Comparison of ENCODE assay signal across 10 mouse cellular contexts in the genomic region with DNA sequence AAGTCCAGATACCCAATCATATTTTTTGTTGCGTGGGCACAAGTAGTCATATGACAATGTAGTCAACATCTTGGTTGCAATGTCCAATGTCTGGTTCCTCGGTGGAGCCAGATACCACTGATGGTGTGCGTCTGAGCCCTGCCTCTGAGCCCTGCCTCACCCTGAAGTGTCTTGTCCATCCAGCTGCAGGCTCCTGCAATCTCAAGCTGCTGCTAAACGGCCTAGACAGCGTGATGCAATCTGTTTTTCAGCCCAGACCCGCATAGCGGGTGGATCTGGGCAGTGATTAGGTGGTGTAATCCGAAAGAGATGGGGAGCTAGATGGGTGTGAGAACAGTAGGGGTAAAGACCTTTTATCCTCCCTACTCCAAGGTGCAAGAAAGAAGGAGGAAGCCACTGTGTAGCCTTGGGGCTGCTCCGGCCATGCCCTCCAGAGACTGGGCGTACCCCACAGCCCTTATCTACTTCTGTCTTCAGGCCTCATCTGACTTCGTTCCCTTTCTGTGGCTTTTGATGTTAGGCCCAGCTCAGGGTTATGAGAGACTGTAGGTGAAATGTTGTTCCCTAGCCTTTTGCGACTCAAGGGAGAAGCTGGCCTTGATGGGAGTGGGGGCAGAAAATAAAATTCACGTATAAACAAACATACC.
DNase-seq lines count a peak whose midpoint lies in the region; ATAC-seq and TF ChIP-seq lines count a peak whose summit lies in the region.
"Had no signal": no experiment of that assay in that cellular context is flagged by ENCODE, and none has a peak within 500 bp of the region (broad histone marks: within the 10 kb centered on the region; RNA-seq: fewer than 3 reads in every experiment).

No protein-coding gene starts in this region.

- 0 out of 2 replicates have a peak, but pooled peaks cover 4% of the 10 kb centered on the region for H3K9me3 ChIP-seq in G1E (replicated peaks)
- no peaks in the 10 kb centered on the region for H3K9me3 ChIP-seq in embryonic facial prominence, embryonic 10.5 days
- no peaks in the 10 kb centered on the region for H3K9me3 ChIP-seq in liver, embryonic 12.5 days (replicated peaks)

- no peaks in the 10 kb centered on the region; the same call in 1 of the 2 replicates for H3K27me3 ChIP-seq in G1E (ENCODE audit: insufficient read depth, low read length)
- no peaks in the 10 kb centered on the region for H3K27me3 ChIP-seq in embryonic facial prominence, embryonic 10.5 days (replicated peaks; ENCODE audit: low read depth, poor library complexity, severe bottlenecking)
- peaks cover 9% of the 10 kb centered on the region for H3K27me3 ChIP-seq in liver, embryonic 12.5 days (replicated peaks)

- peak overlapping the region; percentile 53 for H3K27ac ChIP-seq in gastrocnemius, adult 2 months
- peak overlapping the region; percentile 65 for H3K27ac ChIP-seq in embryonic facial prominence, embryonic 10.5 days (replicated peaks)
- H3K27ac ChIP-seq in liver, embryonic 12.5 days: no peak overlapping the region

- no peaks in the 10 kb centered on the region for H3K36me3 ChIP-seq in G1E (replicated peaks)
- H3K36me3 ChIP-seq in embryonic facial prominence, embryonic 10.5 days (replicated peaks): peaks cover 21% of the 10 kb centered on the region
- H3K36me3 ChIP-seq in liver, embryonic 12.5 days: no peaks in the 10 kb centered on the region

- TF ChIP-seq CTCF in gastrocnemius, adult 2 months (IDR thresholded peaks at IDR 0.05): no peak
- no peak for TF ChIP-seq CTCF in G1E (IDR thresholded peaks at IDR 0.05; ENCODE audit: low read depth, low read length)

- no peak overlapping the region for H3K4me3 ChIP-seq in gastrocnemius, adult 2 months
- peak overlapping the region; percentile 8; the same call in 1 of the 2 replicates for H3K4me3 ChIP-seq in G1E (ENCODE audit: low read depth, low read length)
- H3K4me3 ChIP-seq in embryonic facial prominence, embryonic 10.5 days: no peak overlapping the region
- H3K4me3 ChIP-seq in liver, embryonic 12.5 days: no peak overlapping the region

- H3K4me1 ChIP-seq in G1E (ENCODE audit: insufficient read depth, low read depth, low read length): peaks cover 44% of the 10 kb centered on the region
- peaks cover 88% of the 10 kb centered on the region for H3K4me1 ChIP-seq in embryonic facial prominence, embryonic 10.5 days
- H3K4me1 ChIP-seq in liver, embryonic 12.5 days: peaks cover 41% of the 10 kb centered on the region

- no peak for DNase-seq in gastrocnemius, adult 2 months
- no peak for DNase-seq in gastrocnemius, postnatal 10 days
- DNase-seq in G1E (ENCODE audit: low spot score): peak; percentile 50
- no peak for DNase-seq in embryonic facial prominence, embryonic 10.5 days (ENCODE audit: low spot score)
- no peak for DNase-seq in spleen, postnatal 36 days (ENCODE audit: low spot score in 2 of 2)
- DNase-seq in left cerebral cortex, adult 11 months (ENCODE audit: low spot score): no peak
- DNase-seq in cerebellum, postnatal 4 days (ENCODE audit: low spot score in 2 of 2): no peak
- DNase-seq: heart, postnatal 14 days; kidney, adult 8-10 months had no signal

- WGBS in embryonic facial prominence, embryonic 10.5 days: 85% methylated on average over 13 of the region's 13 CpGs
- 39% methylated on average over 13 of the region's 13 CpGs for WGBS in liver, embryonic 12.5 days (ENCODE audit: insufficient replicate concordance)

- H3K9ac ChIP-seq in liver, embryonic 12.5 days: no peak overlapping the region

- peak; percentile 36 for ATAC-seq in G1E (ENCODE audit: extremely low read depth, insufficient number of reproducible peaks, low FRiP score, poor library complexity, severe bottlenecking)
- peak; percentile 82 for ATAC-seq in liver, embryonic 12.5 days

- intact Hi-C loops in gastrocnemius, adult 2 months (cut with DNase I): loop anchor here (2.0 kb wide), 1 partner anchor 23 kb away; no protein-coding TSS in a partner anchor

- H3K4me2 ChIP-seq in liver, embryonic 12.5 days: no peak overlapping the region
